Mouse (Mus musculus): ENCODE data around the gene Fbxw4. TPM values are rescaled to one million over a fixed set of nuclear protein-coding genes. Genes with fewer than 3 reads are reported as not detected.
A peak's percentile ranks its signal among the peaks of the same experiment; 100 is the strongest.

Fbxw4 gene
- polyA plus RNA-seq, 1 experiment from 2014 or later, result 5.3 TPM

DNA sequence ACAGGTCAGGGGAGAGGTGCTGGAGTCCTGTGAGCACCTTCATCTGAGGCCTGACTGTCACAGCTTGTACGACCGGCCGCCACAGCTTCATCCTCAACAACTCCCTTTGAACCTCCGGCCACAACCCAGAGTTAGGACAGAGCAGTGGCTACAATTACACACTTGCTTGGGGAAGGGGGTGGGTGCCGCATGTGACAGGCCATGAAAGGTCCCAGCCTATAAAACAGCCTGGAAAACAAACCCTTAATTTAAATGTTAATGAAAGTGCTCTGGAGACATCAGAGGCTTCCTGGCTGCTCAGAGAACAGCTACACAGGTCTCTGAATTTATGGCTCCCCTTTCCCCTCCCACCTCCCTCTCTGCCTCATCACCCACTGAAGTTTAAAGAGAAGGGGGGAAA, 38.0 kb downstream of the Fbxw4 start:
- H3K27ac ChIP-seq, result peak overlapping the region; percentile 8; the same call in 1 of the 2 replicates
- no peak for DNase-seq (ENCODE audit: low spot score)
- H3K4me1 ChIP-seq, result peaks cover 28% of the 10 kb centered on the region
- peaks cover 15% of the 10 kb centered on the region; the same call in 1 of the 2 replicates for H3K36me3 ChIP-seq
- H3K4me3 ChIP-seq, result no peak overlapping the region
- no peaks in the 10 kb centered on the region for H3K9me3 ChIP-seq (replicated peaks)
- 11% methylated on average over 5 of the region's 5 CpGs for WGBS
- H3K27me3 ChIP-seq (ENCODE audit: low read depth, poor library complexity, severe bottlenecking), result 0 out of 2 replicates have a peak, but pooled peaks cover 4% of the 10 kb centered on the region

GRCm38 (mm10) chr19:45621061-45621460, 39.1 kb downstream of the Fbxw4 start:
- no peak for DNase-seq (ENCODE audit: low spot score)
- WGBS, result 57% methylated on average over 7 of the region's 7 CpGs
- no peak overlapping the region for H3K4me3 ChIP-seq
- no peaks in the 10 kb centered on the region for H3K9me3 ChIP-seq (replicated peaks)
- H3K36me3 ChIP-seq, result peaks cover 12% of the 10 kb centered on the region; the same call in 1 of the 2 replicates
- H3K27me3 ChIP-seq (ENCODE audit: low read depth, poor library complexity, severe bottlenecking), result 0 out of 2 replicates have a peak, but pooled peaks cover 5% of the 10 kb centered on the region
- H3K4me1 ChIP-seq, result peaks cover 39% of the 10 kb centered on the region
- no peak overlapping the region for H3K27ac ChIP-seq

GRCm38 (mm10) chr19:45619744-45620501, 40.2 kb downstream of the Fbxw4 start:
- H3K4me1 ChIP-seq, result peaks cover 50% of the 10 kb centered on the region
- no peak overlapping the region for H3K27ac ChIP-seq
- WGBS, result 88% methylated on average over 14 of the region's 14 CpGs
- H3K9me3 ChIP-seq (replicated peaks), result no peaks in the 10 kb centered on the region
- H3K36me3 ChIP-seq, result peaks cover 5% of the 10 kb centered on the region; the same call in 1 of the 2 replicates
- DNase-seq (ENCODE audit: low spot score), result no peak
- no peak overlapping the region for H3K4me3 ChIP-seq
- H3K27me3 ChIP-seq (ENCODE audit: low read depth, poor library complexity, severe bottlenecking), result 0 out of 2 replicates have a peak, but pooled peaks cover 11% of the 10 kb centered on the region

- Histone ChIP-seq H3K4me1 (peaks cover 53% of the 10 kb centered on the region), H3K9me3 (replicated peaks) (no peaks in the 10 kb centered on the region), H3K4me3 (no peak overlapping the region), H3K27ac (no peak overlapping the region), H3K27me3 (ENCODE audit: low read depth, poor library complexity, severe bottlenecking) (0 out of 2 replicates have a peak, but pooled peaks cover 11% of the 10 kb centered on the region), H3K36me3 (no peaks in the 10 kb centered on the region)
- WGBS, result 92% methylated on average over 6 of the region's 6 CpGs
- DNase-seq (ENCODE audit: low spot score), result no peak
Observed at GRCm38 (mm10) chr19:45618184-45618583, 41.9 kb downstream of the Fbxw4 start.

DNA sequence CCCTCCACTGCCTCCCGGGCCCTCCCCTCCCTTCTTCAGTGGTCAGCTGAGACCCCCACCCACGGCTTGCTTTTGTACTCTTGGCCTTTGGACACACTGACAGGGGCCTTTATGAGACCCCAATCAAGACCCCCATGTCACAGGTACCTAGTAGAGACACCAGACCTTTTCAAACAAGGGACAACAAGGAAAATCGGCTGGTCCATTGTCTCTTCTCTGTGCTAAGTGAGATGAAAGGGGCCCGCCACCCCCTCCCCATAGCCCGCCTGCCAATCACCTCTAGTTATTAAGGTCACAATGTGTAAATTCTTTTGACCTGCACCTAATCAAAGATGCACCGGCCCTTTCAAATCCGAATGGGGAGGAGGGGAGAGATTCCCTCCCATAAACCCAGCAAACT, 43.4 kb downstream of the Fbxw4 start:
- no peak overlapping the region for H3K4me3 ChIP-seq
- no peak for DNase-seq (ENCODE audit: low spot score)
- 0 out of 2 replicates have a peak, but pooled peaks cover 11% of the 10 kb centered on the region for H3K27me3 ChIP-seq (ENCODE audit: low read depth, poor library complexity, severe bottlenecking)
- peaks cover 41% of the 10 kb centered on the region for H3K4me1 ChIP-seq
- no peaks in the 10 kb centered on the region for H3K36me3 ChIP-seq
- no peaks in the 10 kb centered on the region for H3K9me3 ChIP-seq (replicated peaks)
- 17% methylated on average over 7 of the region's 7 CpGs for WGBS
- H3K27ac ChIP-seq, result no peak overlapping the region

GRCm38 (mm10) chr19:45616214-45616518, 43.9 kb downstream of the Fbxw4 start:
- Histone ChIP-seq H3K4me3 (no peak overlapping the region), H3K9me3 (replicated peaks) (no peaks in the 10 kb centered on the region), H3K27me3 (ENCODE audit: low read depth, poor library complexity, severe bottlenecking) (0 out of 2 replicates have a peak, but pooled peaks cover 9% of the 10 kb centered on the region), H3K27ac (peak overlapping the region; percentile 25; the same call in 1 of the 2 replicates), H3K36me3 (no peaks in the 10 kb centered on the region), H3K4me1 (peaks cover 35% of the 10 kb centered on the region)
- no peak for DNase-seq (ENCODE audit: low spot score)
- 44% methylated on average over 4 of the region's 4 CpGs for WGBS

DNA sequence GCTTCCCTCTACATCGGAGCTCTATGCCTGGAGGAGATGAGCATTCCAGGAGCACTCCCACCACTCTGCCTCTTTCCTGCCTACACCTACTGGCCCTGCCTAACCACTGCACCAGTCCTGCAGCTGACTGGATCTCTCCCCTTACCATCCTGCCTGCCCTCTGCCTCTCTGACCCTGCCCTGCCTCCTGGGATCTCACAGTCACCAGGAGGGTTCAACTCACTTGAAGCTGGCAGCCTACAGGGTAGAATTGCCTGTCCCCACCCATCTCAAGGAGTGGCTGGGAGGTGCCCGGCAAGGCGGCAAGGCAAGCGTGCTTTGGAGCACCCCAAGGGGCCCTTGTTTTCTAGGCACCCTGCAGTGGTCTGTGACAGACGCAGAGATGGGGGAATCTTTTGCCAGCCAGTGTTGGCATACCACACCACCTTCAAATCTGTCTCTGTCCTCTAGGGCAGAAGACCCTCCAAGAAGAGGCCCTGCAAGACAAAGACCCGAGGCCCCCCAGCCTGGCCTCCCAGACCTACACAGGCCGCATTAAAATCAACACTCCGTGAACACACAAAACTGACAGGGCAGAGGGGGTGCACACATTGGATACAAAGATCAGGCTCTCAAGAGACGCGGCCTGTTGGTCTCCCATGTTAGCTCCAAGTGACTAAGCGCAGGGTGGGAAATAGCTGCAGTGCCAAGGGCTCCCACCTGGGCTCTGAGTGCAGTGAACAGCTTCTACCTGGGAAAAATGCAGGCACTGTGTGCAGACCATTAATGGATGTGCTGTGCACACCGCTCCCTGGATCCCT, 44.5 kb downstream of the Fbxw4 start:
- Histone ChIP-seq H3K4me1 (peaks cover 34% of the 10 kb centered on the region), H3K27me3 (ENCODE audit: low read depth, poor library complexity, severe bottlenecking) (0 out of 2 replicates have a peak, but pooled peaks cover 7% of the 10 kb centered on the region), H3K36me3 (no peaks in the 10 kb centered on the region), H3K4me3 (no peak overlapping the region), H3K9me3 (replicated peaks) (no peaks in the 10 kb centered on the region), H3K27ac (peak overlapping the region; percentile 25; the same call in 1 of the 2 replicates)
- WGBS, result 67% methylated on average over 12 of the region's 12 CpGs
- no peak for DNase-seq (ENCODE audit: low spot score)

DNA sequence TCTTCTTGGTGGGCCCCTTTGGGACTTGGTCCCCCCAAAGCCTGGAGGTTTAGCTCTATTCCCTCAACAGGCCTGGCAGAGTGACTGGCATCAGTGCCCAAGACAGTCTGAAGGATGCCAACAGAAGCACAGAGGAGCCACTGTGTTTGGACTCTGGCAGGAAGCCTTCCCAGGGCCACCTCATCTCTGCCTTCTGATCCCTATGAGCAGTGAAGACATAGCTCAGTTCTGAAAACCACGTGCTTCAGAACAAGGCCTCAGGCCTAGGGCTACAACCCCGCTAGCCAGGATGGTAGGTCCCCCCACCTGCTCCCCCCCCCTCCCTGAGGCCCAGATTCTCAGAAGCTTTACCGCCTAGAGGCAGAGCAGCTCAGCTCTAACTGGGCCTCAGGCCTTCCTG, 45.2 kb downstream of the Fbxw4 start:
- H3K4me3 ChIP-seq, result no peak overlapping the region
- no peaks in the 10 kb centered on the region for H3K9me3 ChIP-seq (replicated peaks)
- WGBS, result 74% methylated on average over 3 of the region's 3 CpGs
- H3K27ac ChIP-seq, result peak overlapping the region; percentile 25; the same call in 1 of the 2 replicates
- H3K27me3 ChIP-seq (ENCODE audit: low read depth, poor library complexity, severe bottlenecking), result 0 out of 2 replicates have a peak, but pooled peaks cover 7% of the 10 kb centered on the region
- no peaks in the 10 kb centered on the region for H3K36me3 ChIP-seq
- peaks cover 31% of the 10 kb centered on the region for H3K4me1 ChIP-seq
- DNase-seq (ENCODE audit: low spot score), result no peak

DNA sequence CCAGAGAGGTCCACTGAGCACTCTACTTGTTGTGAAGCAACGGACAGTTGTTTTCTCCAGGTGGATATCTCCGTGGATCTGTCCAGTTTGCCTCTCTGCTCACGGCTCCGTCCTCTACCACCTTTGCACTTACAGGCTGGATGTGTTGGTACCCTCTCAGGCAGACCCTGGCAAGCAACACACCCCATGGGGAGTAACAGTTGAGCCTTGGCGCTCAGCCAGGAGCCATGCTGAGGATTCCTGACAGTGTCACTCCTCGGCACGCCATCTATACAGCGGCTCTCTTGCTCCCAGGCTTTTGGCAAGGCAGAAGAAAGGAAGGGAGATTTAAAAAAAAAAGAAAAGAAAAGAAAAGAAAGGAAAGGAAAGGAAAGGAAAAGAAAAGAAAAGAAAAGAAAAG, 45.7 kb downstream of the Fbxw4 start:
- WGBS, result 91% methylated on average over 8 of the region's 8 CpGs
- Histone ChIP-seq H3K9me3 (replicated peaks) (no peaks in the 10 kb centered on the region), H3K4me3 (no peak overlapping the region), H3K27me3 (ENCODE audit: low read depth, poor library complexity, severe bottlenecking) (0 out of 2 replicates have a peak, but pooled peaks cover 7% of the 10 kb centered on the region), H3K27ac (no peak overlapping the region), H3K4me1 (peaks cover 31% of the 10 kb centered on the region), H3K36me3 (no peaks in the 10 kb centered on the region)
- DNase-seq (ENCODE audit: low spot score), result no peak

- Histone ChIP-seq H3K4me1 (peaks cover 38% of the 10 kb centered on the region), H3K27me3 (ENCODE audit: low read depth, poor library complexity, severe bottlenecking) (0 out of 2 replicates have a peak, but pooled peaks cover 4% of the 10 kb centered on the region), H3K27ac (no peak overlapping the region), H3K4me3 (no peak overlapping the region), H3K36me3 (no peaks in the 10 kb centered on the region), H3K9me3 (replicated peaks) (no peaks in the 10 kb centered on the region)
- 74% methylated on average over 5 of the region's 5 CpGs for WGBS
- DNase-seq (ENCODE audit: low spot score), result no peak
Observed at GRCm38 (mm10) chr19:45610823-45611222, 49.3 kb downstream of the Fbxw4 start.

- 90% methylated on average over 13 of the region's 13 CpGs for WGBS
- Histone ChIP-seq H3K27me3 (ENCODE audit: low read depth, poor library complexity, severe bottlenecking) (no peaks in the 10 kb centered on the region), H3K4me1 (peaks cover 26% of the 10 kb centered on the region), H3K36me3 (no peaks in the 10 kb centered on the region), H3K4me3 (no peak overlapping the region), H3K27ac (peak overlapping the region; percentile 42; the same call in 1 of the 2 replicates), H3K9me3 (replicated peaks) (no peaks in the 10 kb centered on the region)
- no peak for DNase-seq (ENCODE audit: low spot score)
Observed at GRCm38 (mm10) chr19:45608648-45609339, 51.3 kb downstream of the Fbxw4 start.

GRCm38 (mm10) chr19:45607479-45607878, 52.6 kb downstream of the Fbxw4 start:
- Histone ChIP-seq H3K4me1 (peaks cover 26% of the 10 kb centered on the region), H3K27me3 (ENCODE audit: low read depth, poor library complexity, severe bottlenecking) (no peaks in the 10 kb centered on the region), H3K27ac (peak overlapping the region; percentile 84), H3K9me3 (replicated peaks) (no peaks in the 10 kb centered on the region), H3K4me3 (no peak overlapping the region), H3K36me3 (no peaks in the 10 kb centered on the region)
- WGBS, result 30% methylated on average over 7 of the region's 7 CpGs
- no peak for DNase-seq (ENCODE audit: low spot score)
